Mouse (Mus musculus): ENCODE data around the gene L1td1. TPM values are rescaled to one million over a fixed set of nuclear protein-coding genes. Genes with fewer than 3 reads are reported as not detected.

Gene L1td1
- polyA plus RNA-seq (2015; fragmentation: Nextera tagmentation; extraction: Ambion mirVana): not detected in 2 replicates

GRCm38 (mm10) chr4:98726590-98727237 is at the start of gene L1td1:
Gene L1td1 (plus strand): TSS chr4:98726734.
- no peak for ATAC-seq (ENCODE audit: insufficient read depth)
- Histone ChIP-seq H3K4me2 (peak within 1 kb of the TSS; percentile 53), H3K27ac (replicated peaks) (no peak within 1 kb of the TSS), H3K4me1 (replicated peaks) (no peaks in the 10 kb centered on the region), H3K9me3 (replicated peaks) (no peaks in the 10 kb centered on the region), H3K9ac (no peak within 1 kb of the TSS), H3K4me3 (replicated peaks) (0 out of 2 replicates have a peak within 1 kb of the TSS, but pooled peaks have one; percentile 2), H3K27me3 (peaks cover 38% of the 10 kb centered on the region), H3K36me3 (replicated peaks) (no peaks in the 10 kb centered on the region)
- 4% methylated on average over 29 of the region's 29 CpGs for WGBS (ENCODE audit: insufficient replicate concordance)

- no peaks in the 10 kb centered on the region for H3K27me3 ChIP-seq
- no peak overlapping the region for H3K9ac ChIP-seq
- no peaks in the 10 kb centered on the region for H3K4me1 ChIP-seq (replicated peaks)
- no peaks in the 10 kb centered on the region for H3K36me3 ChIP-seq (replicated peaks)
- ATAC-seq (ENCODE audit: insufficient read depth): no peak
- H3K4me2 ChIP-seq: no peak overlapping the region
- WGBS (ENCODE audit: insufficient replicate concordance): 64% methylated on average over 9 of the region's 9 CpGs
- H3K9me3 ChIP-seq (replicated peaks): no peaks in the 10 kb centered on the region
- H3K27ac ChIP-seq (replicated peaks): no peak overlapping the region
- no peak overlapping the region for H3K4me3 ChIP-seq (replicated peaks)
Observed at GRCm38 (mm10) chr4:98677506-98677905, 49.0 kb upstream of the L1td1 start.

- H3K4me2 ChIP-seq: no peak overlapping the region
- whole genome bisulfite sequencing (ENCODE audit: insufficient replicate concordance): 71% methylated on average over 11 of the region's 11 CpGs
- no peaks in the 10 kb centered on the region for H3K36me3 ChIP-seq (replicated peaks)
- H3K9me3 ChIP-seq (replicated peaks): no peaks in the 10 kb centered on the region
- H3K4me1 ChIP-seq (replicated peaks): no peaks in the 10 kb centered on the region
- H3K9ac ChIP-seq: no peak overlapping the region
- no peaks in the 10 kb centered on the region for H3K27me3 ChIP-seq
- H3K4me3 ChIP-seq (replicated peaks): no peak overlapping the region
- no peak for ATAC-seq (ENCODE audit: insufficient read depth)
- no peak overlapping the region for H3K27ac ChIP-seq (replicated peaks)
Observed at GRCm38 (mm10) chr4:98686678-98687267, 39.8 kb upstream of the L1td1 start.

- no peak overlapping the region for H3K4me2 ChIP-seq
- H3K27ac ChIP-seq (replicated peaks): no peak overlapping the region
- H3K4me1 ChIP-seq (replicated peaks): no peaks in the 10 kb centered on the region
- H3K27me3 ChIP-seq: no peaks in the 10 kb centered on the region
- no peak for ATAC-seq (ENCODE audit: insufficient read depth)
- no peak overlapping the region for H3K4me3 ChIP-seq (replicated peaks)
- H3K36me3 ChIP-seq (replicated peaks): no peaks in the 10 kb centered on the region
- 77% methylated on average over 11 of the region's 11 CpGs for WGBS (ENCODE audit: insufficient replicate concordance)
- no peaks in the 10 kb centered on the region for H3K9me3 ChIP-seq (replicated peaks)
- H3K9ac ChIP-seq: no peak overlapping the region
Observed at GRCm38 (mm10) chr4:98688116-98688515, 38.4 kb upstream of the L1td1 start.

- no peaks in the 10 kb centered on the region for H3K4me1 ChIP-seq (replicated peaks)
- WGBS (ENCODE audit: insufficient replicate concordance): 68% methylated on average over 9 of the region's 9 CpGs
- H3K27ac ChIP-seq (replicated peaks): no peak overlapping the region
- no peaks in the 10 kb centered on the region for H3K27me3 ChIP-seq
- no peak for ATAC-seq (ENCODE audit: insufficient read depth)
- no peaks in the 10 kb centered on the region for H3K9me3 ChIP-seq (replicated peaks)
- H3K4me3 ChIP-seq (replicated peaks): no peak overlapping the region
- H3K36me3 ChIP-seq (replicated peaks): no peaks in the 10 kb centered on the region
- no peak overlapping the region for H3K9ac ChIP-seq
- H3K4me2 ChIP-seq: no peak overlapping the region
Observed at GRCm38 (mm10) chr4:98688520-98688919, 38.0 kb upstream of the L1td1 start.

- no peak overlapping the region for H3K4me3 ChIP-seq (replicated peaks)
- 83% methylated on average over 1 of the region's 1 CpGs for WGBS (ENCODE audit: insufficient replicate concordance)
- no peaks in the 10 kb centered on the region for H3K36me3 ChIP-seq (replicated peaks)
- ATAC-seq (ENCODE audit: insufficient read depth): no peak
- H3K27me3 ChIP-seq: no peaks in the 10 kb centered on the region
- no peaks in the 10 kb centered on the region for H3K9me3 ChIP-seq (replicated peaks)
- H3K9ac ChIP-seq: no peak overlapping the region
- no peak overlapping the region for H3K4me2 ChIP-seq
- no peaks in the 10 kb centered on the region for H3K4me1 ChIP-seq (replicated peaks)
- no peak overlapping the region for H3K27ac ChIP-seq (replicated peaks)
Observed at GRCm38 (mm10) chr4:98689988-98690387, 36.5 kb upstream of the L1td1 start.

GRCm38 (mm10) chr4:98693465-98694185 is 32.9 kb upstream of the L1td1 start:
- Histone ChIP-seq H3K36me3 (replicated peaks) (no peaks in the 10 kb centered on the region), H3K27me3 (no peaks in the 10 kb centered on the region), H3K4me1 (replicated peaks) (no peaks in the 10 kb centered on the region), H3K27ac (replicated peaks) (no peak overlapping the region), H3K9ac (no peak overlapping the region), H3K4me2 (peak overlapping the region; percentile 18; the same call in 1 of the 2 replicates), H3K4me3 (replicated peaks) (no peak overlapping the region), H3K9me3 (replicated peaks) (no peaks in the 10 kb centered on the region)
- WGBS (ENCODE audit: insufficient replicate concordance): 27% methylated on average over 9 of the region's 9 CpGs
- peak; percentile 89 for ATAC-seq (ENCODE audit: insufficient read depth)

- Histone ChIP-seq H3K4me2 (no peak overlapping the region), H3K27me3 (no peaks in the 10 kb centered on the region), H3K36me3 (replicated peaks) (no peaks in the 10 kb centered on the region), H3K9me3 (replicated peaks) (no peaks in the 10 kb centered on the region), H3K4me1 (replicated peaks) (no peaks in the 10 kb centered on the region), H3K9ac (no peak overlapping the region), H3K27ac (replicated peaks) (no peak overlapping the region), H3K4me3 (replicated peaks) (no peak overlapping the region)
- WGBS (ENCODE audit: insufficient replicate concordance): 73% methylated on average over 4 of the region's 4 CpGs
- no peak for ATAC-seq (ENCODE audit: insufficient read depth)
Observed at GRCm38 (mm10) chr4:98697932-98698331, 28.6 kb upstream of the L1td1 start.

- no peaks in the 10 kb centered on the region for H3K36me3 ChIP-seq (replicated peaks)
- H3K9me3 ChIP-seq (replicated peaks): no peaks in the 10 kb centered on the region
- H3K27me3 ChIP-seq: no peaks in the 10 kb centered on the region
- H3K4me1 ChIP-seq (replicated peaks): no peaks in the 10 kb centered on the region
- H3K4me3 ChIP-seq (replicated peaks): no peak overlapping the region
- no peak; the same call in 1 of the 2 replicates for ATAC-seq (ENCODE audit: insufficient read depth)
- no peak overlapping the region for H3K27ac ChIP-seq (replicated peaks)
- H3K4me2 ChIP-seq: no peak overlapping the region
- no peak overlapping the region for H3K9ac ChIP-seq
- 19% methylated on average over 3 of the region's 3 CpGs for WGBS (ENCODE audit: insufficient replicate concordance)
Observed at GRCm38 (mm10) chr4:98698921-98699320, 27.6 kb upstream of the L1td1 start.

GRCm38 (mm10) chr4:98700156-98700555 is 26.4 kb upstream of the L1td1 start:
- Histone ChIP-seq H3K36me3 (replicated peaks) (no peaks in the 10 kb centered on the region), H3K4me3 (replicated peaks) (no peak overlapping the region), H3K9ac (no peak overlapping the region), H3K4me1 (replicated peaks) (no peaks in the 10 kb centered on the region), H3K27ac (replicated peaks) (no peak overlapping the region), H3K27me3 (no peaks in the 10 kb centered on the region), H3K9me3 (replicated peaks) (no peaks in the 10 kb centered on the region), H3K4me2 (no peak overlapping the region)
- 63% methylated on average over 3 of the region's 3 CpGs for whole genome bisulfite sequencing (ENCODE audit: insufficient replicate concordance)
- ATAC-seq (ENCODE audit: insufficient read depth): no peak

- no peak overlapping the region for H3K4me3 ChIP-seq (replicated peaks)
- H3K9ac ChIP-seq: no peak overlapping the region
- no peaks in the 10 kb centered on the region for H3K36me3 ChIP-seq (replicated peaks)
- no peaks in the 10 kb centered on the region for H3K9me3 ChIP-seq (replicated peaks)
- H3K4me2 ChIP-seq: no peak overlapping the region
- ATAC-seq (ENCODE audit: insufficient read depth): no peak
- 33% methylated on average over 12 of the region's 12 CpGs for WGBS (ENCODE audit: insufficient replicate concordance)
- no peaks in the 10 kb centered on the region for H3K27me3 ChIP-seq
- no peak overlapping the region for H3K27ac ChIP-seq (replicated peaks)
- no peaks in the 10 kb centered on the region for H3K4me1 ChIP-seq (replicated peaks)
Observed at GRCm38 (mm10) chr4:98702201-98702894, 24.2 kb upstream of the L1td1 start.

Data from liver, embryonic 15.5 days (tissue).